Mouse (Mus musculus) heart, embryonic 11.5 days (tissue): Measurements from ENCODE around the gene Urm1. TPM values are rescaled to one million over a fixed set of nuclear protein-coding genes. Genes with fewer than 3 reads are reported as not detected.
"Not testable (repeated sequence)": the region's sequence is repeated elsewhere in the genome, so short reads cannot be mapped to it uniquely, and the experiment has no call there.

Experiments used
- ATAC-seq: fragments of 200-750 bp; cut with Nextera tagmentation; replicated peaks from 2 replicates; pipeline ENCODE4 v1.8.0; 2017; ENCODE audit warnings: moderate library complexity; ENCODE audit not compliant: insufficient number of reproducible peaks, low FRiP score, low TSS enrichment
- H3K27ac ChIP-seq: fragments of 300-500 bp; sonication (generic); 2 replicates; pipeline ENCODE4 v1.5.1; 2014; ENCODE audit warnings: mild to moderate bottlenecking, low read depth, low read length
- H3K27me3 ChIP-seq: fragments of 300-500 bp; sonication (generic); 2 replicates; pipeline ENCODE4 v1.6.1; 2014; ENCODE audit warnings: mild to moderate bottlenecking, low read length, mixed read lengths; ENCODE audit not compliant: control insufficient read depth, insufficient read depth
- H3K36me3 ChIP-seq: fragments of 300-500 bp; sonication (generic); 2 replicates; pipeline ENCODE4 v1.6.1; 2014; ENCODE audit warnings: mild to moderate bottlenecking, low read length, moderate library complexity, mixed read lengths; ENCODE audit not compliant: control insufficient read depth, insufficient read depth
- H3K4me1 ChIP-seq: fragments of 300-500 bp; sonication (generic); 2 replicates; pipeline ENCODE4 v1.6.1; 2014; ENCODE audit warnings: low read length; ENCODE audit not compliant: control insufficient read depth, insufficient read depth
- H3K4me2 ChIP-seq: fragments of 300-500 bp; sonication (generic); 2 replicates; pipeline ENCODE4 v1.6.1; 2014; ENCODE audit warnings: mild to moderate bottlenecking, moderate library complexity
- H3K4me3 ChIP-seq: fragments of 300-500 bp; sonication (generic); 2 replicates; pipeline ENCODE4 v1.5.1; 2014; ENCODE audit warnings: low read depth, low read length
- H3K9ac ChIP-seq: fragments of 300-500 bp; sonication (generic); 2 replicates; pipeline ENCODE4 v1.6.1; 2014; ENCODE audit warnings: mild to moderate bottlenecking, low read depth, low read length, moderate library complexity
- H3K9me3 ChIP-seq: fragments of 300-500 bp; sonication (generic); replicated peaks from 2 replicates; pipeline ENCODE4 v1.6.1; 2016; ENCODE audit warnings: low read length; ENCODE audit not compliant: control insufficient read depth
- WGBS: fragments of 180-500 bp; shearing (Covaris S2); extraction: QIAGEN DNeasy Blood & Tissue Kit; methylation state at CpG from one replicate; pipeline ENCODE4 v1.1.7; 2014; ENCODE audit not compliant: insufficient replicate concordance; 5-methylcytosine and 5-hydroxymethylcytosine counted together
- polyA plus RNA-seq: library from polyadenylated mRNA; unstranded; fragments of >200 nt; fragmentation: Nextera tagmentation; extraction: Ambion mirVana; gene quantifications from 2 replicates; pipeline ENCODE4 v1.2.1, GENCODE M21; 2014

Urm1 gene
- polyA plus RNA-seq, result 17.4 and 18.1 TPM in 2 replicates

- Histone ChIP-seq H3K9ac (peak within 1 kb of the TSS; percentile 82), H3K27me3 (no peaks in the 10 kb centered on the region), H3K4me3 (peak within 1 kb of the TSS; percentile 53), H3K36me3 (no peaks in the 10 kb centered on the region), H3K4me2 (peak within 1 kb of the TSS; percentile 84), H3K4me1 (peaks cover 6% of the 10 kb centered on the region; the same call in 1 of the 2 replicates), H3K27ac (peak within 1 kb of the TSS; percentile 95), H3K9me3 (no peaks in the 10 kb centered on the region)
- peak; percentile 62 for ATAC-seq
- 2% methylated on average over 35 of the region's 35 CpGs for WGBS
Observed at GRCm38 (mm10) chr2:29820025-29820817, at the start of gene Urm1. TSS of gene Urm1 (plus strand) at chr2:29820075.

GRCm38 (mm10) chr2:29770162-29770561 lies 49.7 kb upstream of the Urm1 start:
- Histone ChIP-seq H3K27me3 (no peaks in the 10 kb centered on the region), H3K9me3 (no peaks in the 10 kb centered on the region), H3K9ac (no peak overlapping the region), H3K4me2 (no peak overlapping the region), H3K36me3 (no peaks in the 10 kb centered on the region), H3K4me1 (no peaks in the 10 kb centered on the region; the same call in 1 of the 2 replicates), H3K4me3 (no peak overlapping the region), H3K27ac (no peak overlapping the region)
- ATAC-seq, result no peak

GRCm38 (mm10) chr2:29771611-29772461 lies 48.0 kb upstream of the Urm1 start:
- Histone ChIP-seq H3K27me3 (no peaks in the 10 kb centered on the region), H3K36me3 (peaks cover 3% of the 10 kb centered on the region; the same call in 1 of the 2 replicates), H3K4me2 (no peak overlapping the region), H3K9ac (no peak overlapping the region), H3K4me3 (no peak overlapping the region), H3K9me3 (no peaks in the 10 kb centered on the region), H3K4me1 (no peaks in the 10 kb centered on the region; the same call in 1 of the 2 replicates), H3K27ac (no peak overlapping the region)
- ATAC-seq, result no peak
- 67% methylated on average over 8 of the region's 8 CpGs for WGBS

- 62% methylated on average over 4 of the region's 4 CpGs for WGBS
- no peak overlapping the region for H3K27ac ChIP-seq
- no peak for ATAC-seq
Observed at GRCm38 (mm10) chr2:29773323-29773722, 46.6 kb upstream of the Urm1 start.

GRCm38 (mm10) chr2:29781256-29781655 lies 38.6 kb upstream of the Urm1 start:
- H3K9ac ChIP-seq, H3K9me3 ChIP-seq, H3K4me3 ChIP-seq, H3K4me2 ChIP-seq, H3K27ac ChIP-seq, ATAC-seq, H3K4me1 ChIP-seq, H3K27me3 ChIP-seq: not testable (repeated sequence)
- peaks cover 62% of the 10 kb centered on the region for H3K36me3 ChIP-seq
- WGBS, result 96% methylated on average over 2 of the region's 2 CpGs

More at GRCm38 (mm10) chr2:29773323-29773722, 46.6 kb upstream of the Urm1 start:
- Histone ChIP-seq H3K9me3 (no peaks in the 10 kb centered on the region), H3K27me3 (no peaks in the 10 kb centered on the region), H3K4me3 (no peak overlapping the region), H3K4me2 (no peak overlapping the region), H3K36me3 (peaks cover 17% of the 10 kb centered on the region), H3K9ac (no peak overlapping the region), H3K4me1 (no peaks in the 10 kb centered on the region; the same call in 1 of the 2 replicates)

GRCm38 (mm10) chr2:29784290-29784689 lies 35.6 kb upstream of the Urm1 start:
- ATAC-seq, result no peak
- H3K4me3 ChIP-seq, result no peak overlapping the region
- no peak overlapping the region for H3K27ac ChIP-seq
- peaks cover 39% of the 10 kb centered on the region for H3K36me3 ChIP-seq
- peaks cover 14% of the 10 kb centered on the region for H3K4me1 ChIP-seq
- WGBS, result 76% methylated on average over 4 of the region's 4 CpGs
- H3K9me3 ChIP-seq, result peaks cover 6% of the 10 kb centered on the region; the same call in 1 of the 2 replicates
- H3K27me3 ChIP-seq, result no peaks in the 10 kb centered on the region
- no peak overlapping the region for H3K4me2 ChIP-seq
- no peak overlapping the region for H3K9ac ChIP-seq

- Histone ChIP-seq H3K9me3 (no peaks in the 10 kb centered on the region), H3K4me3 (peak within 1 kb of the TSS; percentile 64), H3K4me2 (peak within 1 kb of the TSS; percentile 91), H3K27me3 (no peaks in the 10 kb centered on the region), H3K4me1 (peaks cover 14% of the 10 kb centered on the region), H3K9ac (peak within 1 kb of the TSS; percentile 74), H3K36me3 (peaks cover 27% of the 10 kb centered on the region), H3K27ac (peak within 1 kb of the TSS; percentile 23; the same call in 1 of the 2 replicates)
- peak; percentile 79 for ATAC-seq
- WGBS, result 2% methylated on average over 31 of the region's 31 CpGs
Observed at GRCm38 (mm10) chr2:29787104-29787917, 32.6 kb upstream of the Urm1 start, which contains the start of gene Coq4. TSS of gene Coq4 (plus strand) at chr2:29787493.
